Mouse (Mus musculus) macrophage (primary cell): Measurements from ENCODE around the gene Zfp105. TPM values are rescaled to one million over a fixed set of nuclear protein-coding genes. Genes with fewer than 3 reads are reported as not detected.

Experiments used
- H3K27ac ChIP-seq: fragments of 350-480 bp; formaldehyde crosslinking; 2 replicates; pipeline ENCODE4 v1.9.0; 2021
- H3K36me3 ChIP-seq: fragments of 350-480 bp; formaldehyde crosslinking; 2 replicates; pipeline ENCODE4 v1.9.0; 2021; ENCODE audit errors: inconsistent target
- H3K4me3 ChIP-seq: fragments of 350-480 bp; formaldehyde crosslinking; 2 replicates; pipeline ENCODE4 v1.9.0; 2021; ENCODE audit errors: inconsistent target
- H3K79me2 ChIP-seq: fragments of 350-480 bp; formaldehyde crosslinking; 2 replicates; pipeline ENCODE4 v1.9.0; 2021; ENCODE audit errors: inconsistent target
- WGBS: methylation state at CpG from one replicate; pipeline ENCODE4 v1.1.7; 2026; ENCODE audit warnings: inconsistent platforms; ENCODE audit not compliant: missing documents; 5-methylcytosine and 5-hydroxymethylcytosine counted together
- polyA plus RNA-seq: library from polyadenylated mRNA; stranded (reverse); fragments of 250-400 nt; gene quantifications from 3 replicates; pipeline ENCODE4 v1.2.4, GENCODE M21; 2018; ENCODE audit warnings: inconsistent platforms
- total RNA-seq, 78 experiments: library from RNA; depleted of rRNA; stranded (reverse); fragments of 250-400 nt; gene quantifications; 1 replicate in 9 of 78; 2 replicates in 24 of 78; 3 replicates in 43 of 78; 4 replicates in 2 of 78; pipeline ENCODE4 v1.2.4; 2018; ENCODE audit warnings: inconsistent platforms in 56 of 78

Gene Zfp105
- 1 to 10 TPM in 14 of 26 experiments, under 1 TPM in 6, not detected in 6; 0.29 to 3.4 (median 1.6) TPM for total RNA-seq (2018; cell fraction: chromatin; rRNA removed)
- 1 to 10 TPM in 14 of 26 experiments, under 1 TPM in 12; 0.19 to 2.4 (median 1.0) TPM for total RNA-seq (2018; cell fraction: cytosol; rRNA removed)
- 1 to 10 TPM in 16 of 26 experiments, under 1 TPM in 7, not detected in 3; 0.33 to 2.9 (median 1.3) TPM for total RNA-seq (2018; cell fraction: nucleus; rRNA removed)
- polyA plus RNA-seq: 0.87 to 1.9 TPM (median 1.1 TPM) in 3 replicates

DNA sequence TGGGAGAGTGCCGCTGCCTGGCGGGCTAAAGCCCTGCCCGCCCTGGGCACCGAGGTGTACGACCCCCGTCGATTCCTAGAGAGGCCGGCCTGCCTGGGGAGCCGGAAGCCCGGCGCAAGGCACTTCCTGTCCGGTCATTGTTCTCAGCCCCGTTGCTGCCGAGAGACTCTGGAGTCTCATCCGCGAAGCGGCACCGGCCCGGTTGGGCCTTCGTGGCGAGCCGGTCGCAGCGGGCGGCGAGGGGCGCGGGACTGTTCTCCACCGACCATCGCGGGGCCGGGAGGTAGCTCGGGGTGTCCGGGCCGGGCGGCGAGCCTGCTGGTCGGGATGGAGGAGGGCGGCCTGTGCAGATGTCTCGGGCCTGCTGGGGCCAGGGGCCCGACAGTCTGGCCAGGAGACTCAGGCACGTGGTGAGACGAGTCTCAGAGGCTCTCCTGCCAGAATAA lies at the start of gene Zfp105:
Gene Zfp105 (plus strand): TSS at position 137 of the 446 bp plus-strand sequence.
- Histone ChIP-seq H3K27ac (no peak within 1 kb of the TSS), H3K79me2 (no peaks in the 10 kb centered on the region), H3K36me3 (no peaks in the 10 kb centered on the region), H3K4me3 (no peak within 1 kb of the TSS)
- 9% methylated on average over 43 of the region's 43 CpGs for WGBS

DNA sequence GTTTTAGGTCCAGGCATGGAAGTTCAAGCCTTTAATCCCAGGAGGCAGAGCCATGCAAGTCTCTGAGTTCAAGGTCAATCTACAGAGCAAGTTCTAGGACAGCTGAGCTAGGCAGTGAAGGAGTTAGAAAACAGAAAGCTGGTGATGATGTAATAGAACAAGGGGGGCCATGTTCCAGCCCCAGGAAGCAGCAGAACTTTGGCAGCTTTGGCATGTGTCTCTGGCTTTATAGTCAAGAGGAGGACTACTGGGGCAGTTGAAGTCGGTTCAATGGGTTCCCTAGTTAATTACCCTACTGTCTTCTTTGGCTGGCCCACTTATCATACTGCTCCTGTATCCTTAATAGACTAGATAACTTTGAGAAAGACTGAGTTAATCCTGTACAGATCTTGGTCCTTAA lies 48.2 kb upstream of the Zfp105 start:
- H3K79me2 ChIP-seq: no peaks in the 10 kb centered on the region
- no peaks in the 10 kb centered on the region for H3K36me3 ChIP-seq
- H3K4me3 ChIP-seq: no peak overlapping the region
- H3K27ac ChIP-seq: no peak overlapping the region
- 67% methylated on average over 1 of the region's 1 CpGs for WGBS

DNA sequence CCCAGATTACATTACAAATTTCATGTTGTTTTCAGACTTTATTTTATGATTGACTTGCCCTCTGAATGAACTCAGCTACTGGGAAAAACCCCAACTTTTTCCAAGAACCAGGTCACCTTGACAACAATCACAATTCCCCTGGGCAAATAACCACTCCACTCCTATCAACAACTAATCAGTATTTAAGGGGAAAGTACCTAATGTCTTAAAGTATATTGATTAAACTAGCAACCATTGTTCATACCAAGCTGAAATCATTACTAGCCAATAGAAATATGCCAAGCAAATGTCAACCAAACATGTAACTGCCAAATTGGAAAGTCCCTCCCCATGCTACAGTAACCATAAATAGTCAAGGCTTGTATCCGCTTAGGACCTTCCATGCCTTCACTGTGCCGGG lies 47.7 kb upstream of the Zfp105 start:
- no peak overlapping the region for H3K27ac ChIP-seq
- H3K4me3 ChIP-seq: no peak overlapping the region
- WGBS: 83% methylated on average over 2 of the region's 2 CpGs
- H3K36me3 ChIP-seq: no peaks in the 10 kb centered on the region
- no peaks in the 10 kb centered on the region for H3K79me2 ChIP-seq

DNA sequence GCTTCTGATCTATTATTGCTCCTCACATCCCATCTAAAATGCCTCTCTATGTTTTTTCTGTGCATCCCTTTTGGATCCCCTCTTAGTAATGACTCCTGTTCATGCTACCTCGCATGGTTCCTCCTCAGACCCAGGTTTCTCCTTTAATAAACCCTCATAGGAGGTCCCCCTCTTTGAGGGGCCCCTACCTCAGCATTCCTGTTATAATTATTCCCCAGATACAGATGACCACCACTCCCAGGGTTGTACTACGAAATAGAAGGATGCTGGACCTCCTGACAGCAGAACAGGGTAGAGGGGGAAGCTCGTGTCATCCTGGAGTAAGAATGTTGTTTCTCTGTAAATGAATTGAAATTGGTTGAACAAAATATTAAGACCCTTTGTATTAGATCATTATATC lies 37.5 kb upstream of the Zfp105 start, which contains the start of gene Zkscan7:
Gene Zkscan7 (plus strand): TSS at position 301 of the 400 bp plus-strand sequence.
- H3K36me3 ChIP-seq: no peaks in the 10 kb centered on the region
- no peaks in the 10 kb centered on the region for H3K79me2 ChIP-seq
- 86% methylated on average over 3 of the region's 3 CpGs for WGBS
- no peak within 1 kb of the TSS for H3K27ac ChIP-seq
- H3K4me3 ChIP-seq: peak within 1 kb of the TSS; percentile 8; the same call in 1 of the 2 replicates

DNA sequence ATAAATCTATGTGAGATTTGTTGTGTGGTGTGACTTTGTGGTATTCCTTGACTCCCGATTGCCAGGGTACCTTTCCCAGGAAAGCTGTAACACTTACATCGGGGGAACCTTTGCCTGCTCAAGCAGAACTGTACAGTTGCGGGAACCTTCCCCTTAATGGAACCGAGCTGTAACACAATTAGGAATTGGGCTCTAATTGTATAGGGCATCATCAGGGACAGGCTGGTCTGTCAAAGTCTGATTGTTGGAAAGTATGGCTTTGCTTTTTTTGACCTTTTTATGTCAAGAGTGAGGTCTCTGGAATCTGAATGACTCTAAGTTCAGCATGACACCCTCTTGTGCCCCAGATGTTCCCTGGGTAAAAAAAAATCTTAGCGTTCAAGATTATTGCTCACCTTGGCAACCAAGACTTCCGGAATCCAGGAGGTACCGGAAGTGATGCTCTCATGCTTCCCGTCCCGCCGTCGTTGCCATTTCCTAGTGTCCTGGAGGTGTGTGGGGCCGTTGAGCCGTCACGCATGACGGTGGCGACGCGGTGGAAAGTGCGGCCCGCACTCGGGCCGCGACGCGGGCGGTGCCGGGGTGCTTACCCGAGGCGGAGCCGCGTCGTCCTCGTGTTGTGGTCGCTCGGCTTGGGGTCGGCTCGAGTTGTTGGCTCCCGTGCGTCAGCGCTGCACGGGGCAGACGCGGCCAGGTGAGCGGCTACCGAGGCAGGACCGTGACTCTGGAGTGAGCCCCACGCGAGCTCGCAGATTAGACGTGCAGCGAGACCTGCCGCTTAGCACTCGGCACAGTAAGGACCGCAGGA lies 36.3 kb upstream of the Zfp105 start:
- Histone ChIP-seq H3K79me2 (no peaks in the 10 kb centered on the region), H3K36me3 (no peaks in the 10 kb centered on the region), H3K27ac (no peak overlapping the region), H3K4me3 (peak overlapping the region; percentile 27)
- 10% methylated on average over 50 of the region's 54 CpGs for WGBS

DNA sequence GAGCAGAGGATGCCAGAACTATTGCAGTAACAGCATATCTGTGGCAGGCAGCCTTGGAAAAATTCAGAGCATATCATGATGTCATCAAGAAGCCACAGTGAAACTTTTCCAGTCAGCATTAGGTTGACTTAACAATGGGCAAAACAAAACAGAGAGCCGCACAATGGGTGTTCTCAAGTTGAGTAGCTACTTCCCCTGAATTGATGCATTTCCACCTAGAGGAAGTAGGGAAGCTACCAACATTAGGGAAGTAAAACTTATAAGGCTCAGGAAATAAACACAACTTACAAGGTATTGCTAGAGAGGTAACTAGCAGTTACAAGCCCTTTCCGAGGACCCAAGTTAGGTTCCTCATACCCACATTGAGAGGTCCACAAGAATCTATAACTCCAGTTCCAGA lies 21.8 kb upstream of the Zfp105 start:
- Histone ChIP-seq H3K4me3 (no peak overlapping the region), H3K27ac (no peak overlapping the region), H3K79me2 (no peaks in the 10 kb centered on the region), H3K36me3 (no peaks in the 10 kb centered on the region)
- WGBS: 66% methylated on average over 2 of the region's 2 CpGs

DNA sequence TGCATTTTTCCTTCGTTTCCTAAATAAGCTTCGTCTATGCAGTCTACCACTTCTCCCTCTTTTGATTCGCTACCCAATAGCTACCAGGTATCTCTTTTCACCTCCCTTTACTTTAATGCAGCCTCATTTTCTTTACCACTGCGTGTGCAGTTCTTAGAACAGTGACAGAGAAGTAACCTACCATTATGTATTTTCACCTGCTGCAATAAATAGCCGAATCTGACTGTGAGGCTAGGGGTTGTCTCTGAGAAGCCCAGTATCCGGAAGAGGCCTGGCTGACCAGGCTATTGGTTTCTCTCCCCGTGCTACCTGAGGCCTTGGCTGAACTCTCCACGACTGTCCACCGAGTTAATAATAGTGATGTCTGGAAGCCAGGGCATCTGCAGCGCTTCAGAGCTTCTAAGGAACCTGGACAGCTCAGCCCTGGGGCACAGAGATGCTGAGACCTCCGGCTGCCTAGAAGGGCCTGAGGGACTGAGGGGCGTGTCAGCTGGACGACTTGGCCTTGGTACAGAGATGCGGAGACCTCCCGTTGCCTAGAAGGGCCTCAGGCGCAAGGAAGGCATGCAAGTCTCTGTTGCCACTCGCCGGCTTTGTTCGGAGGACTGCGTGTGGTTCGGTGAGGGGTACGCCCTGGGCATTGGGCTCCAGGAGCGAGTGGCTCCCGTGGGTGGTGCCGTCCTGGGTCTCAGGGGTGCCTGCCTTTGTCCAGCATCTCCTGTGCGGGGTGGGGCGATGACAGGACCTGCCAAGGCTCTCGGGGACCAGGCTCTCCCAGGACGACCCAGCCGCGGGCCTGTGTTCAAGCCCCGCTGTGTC lies 19.9 kb upstream of the Zfp105 start:
- H3K4me3 ChIP-seq: no peak overlapping the region
- 25% methylated on average over 32 of the region's 32 CpGs for WGBS

DNA sequence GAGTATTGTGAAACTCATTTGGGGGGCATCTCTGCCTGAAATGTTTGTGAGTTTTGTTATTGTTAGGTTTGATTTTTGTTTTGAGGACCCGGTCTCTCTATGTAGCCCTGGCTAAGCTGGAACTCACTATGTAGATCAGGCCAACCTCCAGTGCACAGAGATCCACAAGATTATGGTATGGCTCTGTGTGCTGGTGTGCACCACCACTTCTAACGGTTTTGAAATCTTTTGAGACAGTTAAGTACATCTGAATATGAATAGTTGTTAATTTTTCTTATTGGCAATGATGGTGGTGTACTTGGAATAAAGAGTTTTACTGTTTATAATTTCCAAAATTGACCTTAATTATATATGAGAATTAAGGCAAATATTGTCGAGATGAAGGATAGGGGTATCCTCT lies 436 bp upstream of the Zfp105 start:
- H3K79me2 ChIP-seq: no peaks in the 10 kb centered on the region
- H3K4me3 ChIP-seq: no peak overlapping the region
- no peak overlapping the region for H3K27ac ChIP-seq
- H3K36me3 ChIP-seq: no peaks in the 10 kb centered on the region
- 60% methylated on average over 3 of the region's 3 CpGs for WGBS

More for the DNA sequence above, 19.9 kb upstream of the Zfp105 start:
- H3K79me2 ChIP-seq: no peaks in the 10 kb centered on the region
- H3K36me3 ChIP-seq: no peaks in the 10 kb centered on the region
- no peak overlapping the region for H3K27ac ChIP-seq

DNA sequence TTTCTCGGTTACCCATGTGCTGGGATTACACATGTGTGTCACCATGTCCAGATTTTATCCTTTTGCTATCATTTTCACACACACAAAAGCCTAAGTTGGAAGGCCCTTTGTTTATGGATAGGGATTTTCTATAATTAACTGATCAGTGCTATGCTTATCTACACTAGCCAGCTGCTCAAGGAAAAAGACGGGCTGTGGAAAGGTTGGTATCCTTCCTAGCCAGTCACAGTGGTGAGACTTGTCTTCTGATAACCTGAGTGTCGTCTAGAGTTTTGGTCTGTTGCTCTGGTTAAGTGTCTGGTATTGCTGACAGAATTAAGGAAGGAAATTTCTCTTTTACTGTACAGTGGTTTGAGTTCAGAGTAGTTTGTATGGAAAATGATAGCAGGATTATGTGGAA lies 6.0 kb downstream of the Zfp105 start:
- H3K27ac ChIP-seq: no peak overlapping the region
- no peak overlapping the region for H3K4me3 ChIP-seq
- 91% methylated on average over 3 of the region's 3 CpGs for WGBS
- H3K36me3 ChIP-seq: no peaks in the 10 kb centered on the region
- H3K79me2 ChIP-seq: no peaks in the 10 kb centered on the region

DNA sequence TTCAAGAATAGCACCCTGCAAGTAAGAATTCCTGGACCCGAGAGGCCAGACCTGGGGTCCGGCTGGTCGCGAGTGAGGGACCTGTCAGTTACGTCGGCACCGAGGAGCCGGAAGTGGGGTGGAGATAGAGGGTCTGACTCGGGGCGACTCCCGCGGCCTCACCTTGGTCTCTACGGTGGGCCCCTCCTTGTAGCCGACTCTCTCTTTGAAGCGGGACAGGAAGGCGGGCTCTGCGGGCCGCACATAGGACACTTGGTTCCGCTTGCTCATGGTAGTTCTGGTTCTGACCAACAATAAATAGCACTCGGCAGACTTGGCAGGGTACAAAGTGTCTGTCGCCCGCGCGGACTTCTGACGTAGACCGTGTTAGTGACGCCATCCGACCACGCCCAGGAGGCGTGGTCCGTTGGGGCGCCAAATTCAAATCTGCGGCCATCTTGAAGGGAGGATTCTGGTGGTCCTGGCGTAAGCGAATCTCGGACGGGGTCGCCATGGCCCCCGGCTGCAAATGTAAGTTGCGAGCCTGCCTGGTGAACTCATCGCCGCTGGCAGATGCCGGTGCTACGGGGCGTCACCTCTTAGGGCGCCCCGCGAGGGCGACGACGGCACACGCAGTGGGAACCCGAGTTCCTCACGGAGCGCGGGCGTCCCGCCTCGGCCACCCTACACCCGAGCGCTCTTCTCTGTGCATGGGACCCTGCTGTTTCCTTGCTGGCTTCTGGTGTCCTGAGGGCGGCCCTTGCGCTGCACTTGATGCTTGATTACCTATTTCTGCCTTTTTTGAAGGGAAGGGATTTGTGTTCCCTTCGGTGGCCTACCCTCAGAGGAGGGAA lies 28.0 kb downstream of the Zfp105 start, which contains the start of the genes 1110059G10Rik and Kif15:
Gene 1110059G10Rik (minus strand): TSS at position 358 of the 833 bp plus-strand sequence.
Gene Kif15 (plus strand): TSS at position 404 of the 833 bp plus-strand sequence.
- H3K36me3 ChIP-seq: peaks cover 15% of the 10 kb centered on the region; the same call in 1 of the 2 replicates
- H3K27ac ChIP-seq: peak within 1 kb of the TSS; percentile 75
- WGBS: under 1% methylated on average over 64 of the region's 64 CpGs
- peaks cover 73% of the 10 kb centered on the region for H3K79me2 ChIP-seq
- H3K4me3 ChIP-seq: peak within 1 kb of the TSS; percentile 94

Other genes starting within 250 kb of the Zfp105 start
- gene Topaz1, start 175.7 kb upstream of the Zfp105 start, polyA plus RNA-seq: not detected in 3 replicates
- gene Tcaim, start 117.5 kb upstream of the Zfp105 start, polyA plus RNA-seq: 3.2 to 5.7 TPM (median 4.8 TPM) in 3 replicates
- gene Gm35549, start 79.0 kb upstream of the Zfp105 start, polyA plus RNA-seq: not detected in 3 replicates
- gene Zfp445, start 57.1 kb upstream of the Zfp105 start, polyA plus RNA-seq: 25.1 to 44.1 TPM (median 37.2 TPM) in 3 replicates
- gene Zkscan7, start 37.4 kb upstream of the Zfp105 start, polyA plus RNA-seq: 0.59 to 0.82 TPM (median 0.68 TPM) in 3 replicates
- 20.6 to 40.0 TPM (median 30.1 TPM) in 3 replicates for gene 1110059G10Rik, start 27.9 kb downstream of the Zfp105 start, polyA plus RNA-seq
- gene Kif15, start 28.0 kb downstream of the Zfp105 start, polyA plus RNA-seq: 1.4 to 6.7 TPM (median 5.5 TPM) in 3 replicates
- gene Tmem42, start 98.3 kb downstream of the Zfp105 start, polyA plus RNA-seq: 2.9 to 8.6 TPM (median 3.4 TPM) in 3 replicates
- gene Tgm4, start 111.7 kb downstream of the Zfp105 start, polyA plus RNA-seq: not detected in 3 replicates
- gene Zdhhc3, start 190.1 kb downstream of the Zfp105 start, polyA plus RNA-seq: 37.6 to 46.3 TPM (median 38.8 TPM) in 3 replicates
- 11.6 to 28.4 TPM (median 12.5 TPM) in 3 replicates for gene Exosc7, start 190.1 kb downstream of the Zfp105 start, polyA plus RNA-seq
- not detected in 3 replicates for gene Clec3b, start 227.9 kb downstream of the Zfp105 start, polyA plus RNA-seq